Mouse (Mus musculus) layer of hippocampus, adult 2 months (tissue): Measurements from ENCODE around the gene Tbx10. TPM values are rescaled to one million over a fixed set of nuclear protein-coding genes. Genes with fewer than 3 reads are reported as not detected.
"Not testable (repeated sequence)": the region's sequence is repeated elsewhere in the genome, so short reads cannot be mapped to it uniquely, and the experiment has no call there.

Source experiments
- DNase-seq, 2 experiments: peaks; one replicate each; pipeline ENCODE4 v3.0.0; 2022; ENCODE audit warnings: low spot score in 2 of 2
- H3K27ac ChIP-seq: fragments of 200-600 bp; 2 replicates; pipeline ENCODE4 v1.8.1; 2022
- H3K4me3 ChIP-seq: fragments of 200-600 bp; 2 replicates; pipeline ENCODE4 v1.8.1; 2022; ENCODE audit warnings: mild to moderate bottlenecking
- CTCF ChIP-seq: fragments of 200-600 bp; conservative IDR thresholded peaks from 2 replicates; pipeline ENCODE4 v1.8.1; 2022; ENCODE audit warnings: antibody characterized with exemption, mild to moderate bottlenecking, moderate library complexity
- total RNA-seq, 2 experiments: library from RNA; stranded (reverse); gene quantifications; 2 replicates each; pipeline ENCODE4 v1.2.3; 2021

The Tbx10 gene
- total RNA-seq, 2 experiments from 2014 or later, result not detected

GRCm38 (mm10) chr19:4018743-4019583 is 26.4 kb downstream of the Tbx10 start:
- peak; percentile 79 to 82 for DNase-seq
- Histone ChIP-seq H3K27ac (peak overlapping the region; percentile 46; the same call in 1 of the 2 replicates), H3K4me3 (no peak overlapping the region)
- TF ChIP-seq CTCF, result peak; percentile 94

GRCm38 (mm10) chr19:4023185-4023584 is 30.6 kb downstream of the Tbx10 start:
- Histone ChIP-seq H3K27ac (no peak overlapping the region), H3K4me3 (no peak overlapping the region)
- DNase-seq, result no peak
- no peak for TF ChIP-seq CTCF

- DNase-seq, result no peak
- Histone ChIP-seq H3K4me3 (no peak overlapping the region), H3K27ac (peak overlapping the region; percentile 62)
- no peak for TF ChIP-seq CTCF
Measured at GRCm38 (mm10) chr19:4027576-4027975, 35.0 kb downstream of the Tbx10 start.

GRCm38 (mm10) chr19:4032668-4033067 is 40.1 kb downstream of the Tbx10 start:
- no peak for TF ChIP-seq CTCF
- DNase-seq, result no peak
- Histone ChIP-seq H3K4me3 (no peak overlapping the region), H3K27ac (no peak overlapping the region)

GRCm38 (mm10) chr19:4033298-4033697 is 40.7 kb downstream of the Tbx10 start:
- Histone ChIP-seq H3K4me3 (no peak overlapping the region), H3K27ac (no peak overlapping the region)
- DNase-seq, result no peak
- TF ChIP-seq CTCF, result no peak

GRCm38 (mm10) chr19:4033742-4034141 is 41.2 kb downstream of the Tbx10 start:
- TF ChIP-seq CTCF, result no peak
- DNase-seq, result no peak
- no peak overlapping the region for H3K27ac ChIP-seq
- no peak overlapping the region for H3K4me3 ChIP-seq

GRCm38 (mm10) chr19:4036327-4037045 is 43.9 kb downstream of the Tbx10 start:
- DNase-seq, result no peak
- TF ChIP-seq CTCF, result no peak
- H3K4me3 ChIP-seq, result peak overlapping the region; percentile 27
- peak overlapping the region; percentile 18; the same call in 1 of the 2 replicates for H3K27ac ChIP-seq

GRCm38 (mm10) chr19:4037154-4037787 is 44.7 kb downstream of the Tbx10 start:
- peak overlapping the region; percentile 94 for H3K27ac ChIP-seq
- not testable (repeated sequence) for DNase-seq
- peak overlapping the region; percentile 68 for H3K4me3 ChIP-seq

- TF ChIP-seq CTCF, result peak; percentile 62
- Histone ChIP-seq H3K27ac (peak within 1 kb of the TSS; percentile 94), H3K4me3 (peak within 1 kb of the TSS; percentile 68)
- peak; percentile 87 to 91 for DNase-seq
Measured at GRCm38 (mm10) chr19:4037788-4038232, 45.3 kb downstream of the Tbx10 start, which contains the start of gene Gstp1. TSS of gene Gstp1 (minus strand) at chr19:4037985.

- DNase-seq, H3K4me3 ChIP-seq, H3K27ac ChIP-seq: not testable (repeated sequence)
Measured at GRCm38 (mm10) chr19:4040941-4041340, 48.4 kb downstream of the Tbx10 start.

- not testable (repeated sequence) for H3K4me3 ChIP-seq, DNase-seq, H3K27ac ChIP-seq
Measured at GRCm38 (mm10) chr19:4041500-4041899, 48.9 kb downstream of the Tbx10 start.

GRCm38 (mm10) chr19:4042124-4042523 is 49.6 kb downstream of the Tbx10 start:
- no peak overlapping the region for H3K4me3 ChIP-seq
- TF ChIP-seq CTCF, result no peak
- no peak for DNase-seq
- H3K27ac ChIP-seq, result no peak overlapping the region

- not testable (repeated sequence) for H3K27ac ChIP-seq, H3K4me3 ChIP-seq, DNase-seq
Measured at GRCm38 (mm10) chr19:4044109-4044508, 51.6 kb downstream of the Tbx10 start.
